20 mouse cellular contexts compared by ENCODE assay signal in the genomic region with DNA sequence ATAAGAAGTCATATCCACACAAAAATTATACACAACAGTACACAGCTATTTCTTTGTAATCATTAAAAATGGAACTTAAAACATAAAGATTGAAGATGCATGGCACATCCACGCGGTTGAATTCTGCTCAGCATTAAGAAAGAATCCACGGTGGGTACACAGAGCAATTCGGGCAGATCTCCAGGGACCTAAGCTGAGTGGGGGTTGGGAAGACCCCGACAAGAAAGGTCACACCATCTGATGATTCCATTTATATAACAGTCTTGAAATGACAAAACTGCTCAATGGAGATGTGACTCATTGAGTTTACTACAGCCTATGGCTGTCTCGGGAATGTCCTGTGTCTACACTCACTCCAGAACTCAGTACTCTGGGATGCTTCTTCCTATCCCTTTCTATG.
A peak's percentile ranks its signal among the peaks of the same experiment; 100 is the strongest.
DNase-seq lines count a peak whose midpoint lies in the region; TF ChIP-seq lines count a peak whose summit lies in the region.
"Had no signal": no experiment of that assay in that cellular context is flagged by ENCODE, and none has a peak within 500 bp of the region (broad histone marks: within the 10 kb centered on the region; RNA-seq: fewer than 3 reads in every experiment).

No protein-coding gene starts in this region.

- WGBS in heart, embryonic 10.5 days, result 82% methylated on average over 6 of the region's 6 CpGs

- no peaks in the 10 kb centered on the region for H3K36me3 ChIP-seq in heart, embryonic 10.5 days
- H3K36me3 ChIP-seq in C2C12 (ENCODE audit: control insufficient read depth, insufficient read depth), result no peaks in the 10 kb centered on the region
- H3K36me3 ChIP-seq: G1E had no signal

- no peaks in the 10 kb centered on the region for H3K9me3 ChIP-seq in heart, embryonic 10.5 days
- H3K9me3 ChIP-seq: G1E had no signal

- intact Hi-C loops in heart, postnatal 10 days (cut with DNase I), result no loop called here

- peaks cover 21% of the 10 kb centered on the region; the same call in 1 of the 2 replicates for H3K27me3 ChIP-seq in heart, embryonic 10.5 days (ENCODE audit: insufficient read depth, poor library complexity, severe bottlenecking)
- H3K27me3 ChIP-seq in C2C12 (ENCODE audit: control insufficient read depth, insufficient read depth, insufficient read length), result no peaks in the 10 kb centered on the region

- H3ac ChIP-seq in C2C12 (ENCODE audit: control insufficient read depth, insufficient read length, low read depth), result no peak overlapping the region

- no peak overlapping the region for H3K4me3 ChIP-seq in heart, embryonic 10.5 days
- no peak overlapping the region for H3K4me3 ChIP-seq in C2C12 (ENCODE audit: insufficient read depth, poor library complexity, severe bottlenecking)

- no peak overlapping the region for H3K27ac ChIP-seq in heart, embryonic 10.5 days

- TF ChIP-seq CTCF in C2C12 (IDR thresholded peaks at IDR 0.05; ENCODE audit: control insufficient read depth, insufficient read depth, insufficient read length), result no peak

- DNase-seq in heart, adult 11 months, result peak; percentile 61
- DNase-seq in heart, adult 18-20 months, result no peak
- peak; percentile 51 for DNase-seq in heart, embryonic 10.5 days (ENCODE audit: low spot score)
- no peak for DNase-seq in heart, postnatal 10 days
- DNase-seq in MN1 (ENCODE audit: low spot score), result peak; percentile 13
- no peak for DNase-seq in urinary bladder, adult 18-20 months (ENCODE audit: low spot score in 2 of 2)
- DNase-seq in layer of hippocampus, postnatal 25 days (ENCODE audit: extremely low spot score in 1 of 2, low spot score in 1 of 2), result no peak
- DNase-seq: adrenal gland, adult 2 months; adrenal gland, adult 8-10 months; adrenal gland, postnatal 10 days; adrenal gland, postnatal 14 days; adrenal gland, postnatal 25 days; adrenal gland, postnatal 36 days; B cell, adult 2 months; cerebellum, adult 11 months; cerebellum, adult 11-12 months; cerebellum, adult 18-20 months; cerebellum, adult 2 months had no signal

- no peaks in the 10 kb centered on the region; the same call in 1 of the 2 replicates for H3K4me1 ChIP-seq in heart, embryonic 10.5 days

- no peaks in the 10 kb centered on the region for H3K79me2 ChIP-seq in C2C12 (ENCODE audit: control insufficient read depth, insufficient read depth)

- no peaks in the 10 kb centered on the region for H3K79me3 ChIP-seq in C2C12 (ENCODE audit: low read depth)

TF ChIP-seq in C2C12, 6 proteins besides CTCF, POLR2A, EP300 and RAD21:
- TF ChIP-seq MYOD1 (IDR thresholded peaks at IDR 0.05; ENCODE audit: control insufficient read depth, insufficient read length, low read depth) (peak; percentile 8), MAX (IDR thresholded peaks at IDR 0.05) (no peak)

Comparison
In these comparisons a context has a peak if more than half of its experiments do, and no peak if none do; other contexts are left out.
1. DNase-seq: peak in heart, adult 11 months (single experiment), heart, embryonic 10.5 days (single experiment) and MN1 (single experiment); none in heart, adult 18-20 months (0 of 2), heart, postnatal 10 days (0 of 2), urinary bladder, adult 18-20 months (0 of 2) and layer of hippocampus, postnatal 25 days (0 of 2).